Mouse (Mus musculus) lung, postnatal 0 days (tissue): ENCODE data around the gene Serpina10. TPM values are rescaled to one million over a fixed set of nuclear protein-coding genes. Genes with fewer than 3 reads are reported as not detected.

Experiments
- ATAC-seq: fragments of 200-750 bp; cut with Nextera tagmentation; 2 replicates; pipeline ENCODE4 v1.8.0; 2017; ENCODE audit warnings: moderate library complexity
- DNase-seq: peaks from one replicate; pipeline ENCODE4 v3.0.0-alpha.2; 2016; ENCODE audit warnings: low spot score
- H3K27ac ChIP-seq: fragments of 300-500 bp; sonication (generic); 2 replicates; pipeline ENCODE4 v1.5.1; 2014; ENCODE audit warnings: antibody characterized with exemption, mild to moderate bottlenecking, low read length, mixed read lengths
- H3K27me3 ChIP-seq: fragments of 300-500 bp; sonication (generic); replicated peaks from 2 replicates; pipeline ENCODE4 v1.6.1; 2014; ENCODE audit warnings: low read length, mixed read lengths; ENCODE audit not compliant: insufficient read depth
- H3K36me3 ChIP-seq: fragments of 300-500 bp; sonication (generic); 2 replicates; pipeline ENCODE4 v1.6.1; 2014; ENCODE audit warnings: low read length, mixed read lengths; ENCODE audit not compliant: insufficient read depth
- H3K4me1 ChIP-seq: fragments of 300-500 bp; sonication (generic); 2 replicates; pipeline ENCODE4 v1.6.1; 2014; ENCODE audit warnings: antibody characterized with exemption, low read depth, low read length, mixed read lengths; ENCODE audit not compliant: insufficient read depth
- H3K4me2 ChIP-seq: fragments of 300-500 bp; sonication (generic); replicated peaks from 2 replicates; pipeline ENCODE4 v1.6.1; 2014; ENCODE audit warnings: low read depth, mild to moderate bottlenecking, low read length, moderate library complexity, mixed read lengths
- H3K4me3 ChIP-seq: fragments of 300-500 bp; sonication (generic); 2 replicates; pipeline ENCODE4 v1.5.1; 2014; ENCODE audit warnings: low read depth, low read length
- H3K9ac ChIP-seq: fragments of 300-500 bp; sonication (generic); replicated peaks from 2 replicates; pipeline ENCODE4 v1.6.1; 2014; ENCODE audit warnings: low read depth, mild to moderate bottlenecking
- H3K9me3 ChIP-seq: fragments of 300-500 bp; sonication (generic); 2 replicates; pipeline ENCODE4 v1.6.1; 2016; ENCODE audit warnings: low read length, mixed read lengths
- CTCF ChIP-seq: IDR thresholded peaks from 2 replicates; pipeline ENCODE4 v1.5.1; 2016; ENCODE audit warnings: antibody characterized with exemption, mild to moderate bottlenecking
- EP300 ChIP-seq: IDR thresholded peaks from 2 replicates; pipeline ENCODE4 v1.6.1; 2016; ENCODE audit warnings: antibody characterized with exemption, mild to moderate bottlenecking, control low read depth
- WGBS: fragments of 180-500 bp; shearing (Covaris S2); extraction: QIAGEN DNeasy Blood & Tissue Kit; methylation state at CpG from one replicate; pipeline ENCODE4 v1.1.7; 2014; 5-methylcytosine and 5-hydroxymethylcytosine counted together
- polyA plus RNA-seq: library from polyadenylated mRNA; unstranded; fragments of >200 nt; fragmentation: Nextera tagmentation; extraction: Ambion mirVana; gene quantifications from 2 replicates; pipeline ENCODE4 v1.2.1, GENCODE M21; 2015

The Serpina10 gene
- polyA plus RNA-seq, 1 experiment from 2014 or later, result 0.20 TPM

DNA sequence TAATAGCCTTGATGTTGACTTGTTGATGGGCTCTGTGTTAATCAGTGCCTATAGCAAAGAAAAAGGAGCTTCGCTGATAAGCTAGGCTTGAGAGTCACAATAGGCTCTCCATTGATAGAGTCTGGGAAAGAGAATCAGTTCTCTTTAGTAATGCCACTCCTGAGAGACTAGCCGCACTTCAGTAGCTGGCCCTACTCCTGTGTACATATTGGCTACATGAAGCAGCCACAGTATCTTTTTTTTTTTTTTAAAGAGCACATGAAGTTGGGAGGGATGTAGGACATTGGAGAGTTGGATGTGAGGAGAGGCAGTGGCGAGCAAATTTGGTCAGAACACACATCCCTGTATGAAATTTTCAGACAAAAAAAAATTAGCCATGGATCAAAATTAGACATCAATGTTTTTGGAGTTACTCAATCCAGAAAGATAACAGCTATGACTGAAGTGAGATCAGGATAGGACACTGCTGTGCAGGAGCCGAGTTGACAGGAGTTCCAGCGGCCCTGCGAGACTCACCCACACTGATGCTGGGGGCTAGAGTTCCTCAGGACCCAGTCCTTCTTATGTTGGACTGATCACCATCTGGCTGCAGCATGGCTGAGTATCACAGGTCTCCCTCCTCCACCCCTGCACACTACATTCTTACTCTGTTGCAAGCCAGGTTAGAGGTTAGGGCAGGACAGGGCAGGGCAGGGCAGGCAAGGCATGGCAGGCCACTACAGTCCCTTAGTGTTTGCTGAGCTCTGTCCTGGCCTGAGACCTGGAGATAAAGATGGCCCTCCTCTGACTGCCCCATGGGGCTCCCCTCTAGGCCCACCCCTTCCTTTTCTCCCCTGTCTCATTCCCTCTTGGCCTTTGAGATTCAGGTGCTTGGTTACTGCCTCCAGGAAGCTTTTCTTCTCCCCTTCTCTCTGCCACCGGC lies 24.1 kb upstream of the Serpina10 start:
- no peak overlapping the region for H3K9ac ChIP-seq
- peak; percentile 74 for ATAC-seq

DNA sequence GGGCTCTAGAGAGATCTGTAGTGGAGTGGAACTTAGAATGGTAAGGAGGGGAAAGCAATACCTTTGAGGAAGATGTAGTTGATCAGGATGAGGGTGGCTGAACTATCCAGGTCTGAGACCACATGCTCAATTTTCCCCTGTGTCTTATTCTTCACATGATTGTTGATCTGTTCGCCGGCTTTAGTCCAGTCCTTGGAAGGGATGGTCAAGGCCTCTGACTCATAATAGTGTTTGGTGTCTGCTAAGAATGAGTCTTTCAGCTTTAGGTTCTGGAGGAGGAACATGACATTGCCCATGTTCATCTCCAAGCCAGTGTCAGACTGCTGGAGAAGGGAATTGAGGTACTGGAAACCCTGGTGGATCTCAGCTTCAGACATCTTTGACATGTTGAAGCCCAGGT lies 22.6 kb upstream of the Serpina10 start:
- no peaks in the 10 kb centered on the region for H3K9me3 ChIP-seq
- no peak overlapping the region for H3K4me3 ChIP-seq
- no peak overlapping the region for H3K9ac ChIP-seq
- DNase-seq (no peak), ATAC-seq (no peak)
- 86% methylated on average over 2 of the region's 2 CpGs for WGBS
- H3K4me1 ChIP-seq, result no peaks in the 10 kb centered on the region
- H3K4me2 ChIP-seq, result no peak overlapping the region
- no peaks in the 10 kb centered on the region for H3K27me3 ChIP-seq
- H3K27ac ChIP-seq, result no peak overlapping the region
- H3K36me3 ChIP-seq, result no peaks in the 10 kb centered on the region
- TF ChIP-seq EP300 (no peak), CTCF (no peak)

More for the DNA sequence above, 24.1 kb upstream of the Serpina10 start:
- Histone ChIP-seq H3K4me1 (no peaks in the 10 kb centered on the region), H3K27me3 (no peaks in the 10 kb centered on the region), H3K36me3 (no peaks in the 10 kb centered on the region), H3K4me3 (no peak overlapping the region), H3K9me3 (no peaks in the 10 kb centered on the region), H3K4me2 (no peak overlapping the region), H3K27ac (no peak overlapping the region)
- TF ChIP-seq EP300, result 0 out of 2 replicates have a peak, but pooled peaks have one; percentile 12
- TF ChIP-seq CTCF, result no peak
- 47% methylated on average over 7 of the region's 7 CpGs for WGBS
- peak; percentile 43 for DNase-seq

DNA sequence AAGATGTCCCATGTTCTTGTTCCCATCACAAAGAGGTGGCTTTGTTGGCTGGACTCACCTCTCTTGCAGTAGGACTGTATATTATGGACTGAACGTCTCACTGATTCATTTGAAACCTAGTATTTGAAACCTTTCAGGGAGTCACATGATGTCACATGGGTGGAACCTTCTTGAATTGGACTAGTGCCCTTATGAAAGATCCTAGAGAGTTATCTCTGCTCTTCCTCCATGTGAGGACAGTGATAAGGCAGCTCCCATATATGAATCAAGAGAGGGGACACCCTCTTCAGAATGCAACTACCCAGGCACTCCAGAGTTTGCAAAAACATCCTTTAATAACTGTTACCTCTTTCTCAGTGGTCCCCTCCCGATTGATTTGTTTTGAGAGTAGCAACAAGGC lies 15.1 kb upstream of the Serpina10 start:
- TF ChIP-seq CTCF, result no peak
- TF ChIP-seq EP300, result no peak
- DNase-seq, result no peak
- ATAC-seq, result no peak
- H3K9me3 ChIP-seq, result no peaks in the 10 kb centered on the region
- WGBS, result 70% methylated on average over 2 of the region's 2 CpGs
- H3K4me2 ChIP-seq, result no peak overlapping the region
- no peak overlapping the region for H3K9ac ChIP-seq
- no peaks in the 10 kb centered on the region for H3K4me1 ChIP-seq
- no peaks in the 10 kb centered on the region for H3K27me3 ChIP-seq
- no peaks in the 10 kb centered on the region for H3K36me3 ChIP-seq
- H3K27ac ChIP-seq, result no peak overlapping the region
- H3K4me3 ChIP-seq, result no peak overlapping the region

DNA sequence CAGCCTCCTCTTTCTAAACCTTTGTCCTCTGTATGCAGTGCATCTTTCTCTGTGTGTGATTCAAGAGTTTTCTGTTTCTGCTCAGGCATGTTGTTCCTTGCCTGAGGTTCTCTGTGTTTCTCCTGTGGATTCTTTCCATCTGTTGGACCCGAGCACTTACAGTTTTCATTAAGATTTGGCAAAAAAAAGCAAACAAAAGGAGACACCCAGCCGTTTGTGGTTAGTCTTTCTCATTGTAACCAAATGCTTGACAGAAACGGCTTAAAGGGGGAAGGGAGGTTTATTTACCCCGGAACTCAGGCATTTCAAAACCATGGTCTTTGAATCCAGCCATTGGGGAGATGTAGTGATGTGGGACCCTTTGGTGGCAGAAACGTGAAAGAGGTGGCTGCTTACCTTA lies 13.4 kb upstream of the Serpina10 start:
- WGBS, result 10% methylated on average over 5 of the region's 5 CpGs
- Histone ChIP-seq H3K4me1 (no peaks in the 10 kb centered on the region), H3K4me3 (no peak overlapping the region), H3K27ac (no peak overlapping the region), H3K4me2 (no peak overlapping the region), H3K36me3 (no peaks in the 10 kb centered on the region), H3K9me3 (no peaks in the 10 kb centered on the region), H3K27me3 (no peaks in the 10 kb centered on the region), H3K9ac (no peak overlapping the region)
- ATAC-seq (no peak), DNase-seq (no peak)
- no peak for TF ChIP-seq CTCF

DNA sequence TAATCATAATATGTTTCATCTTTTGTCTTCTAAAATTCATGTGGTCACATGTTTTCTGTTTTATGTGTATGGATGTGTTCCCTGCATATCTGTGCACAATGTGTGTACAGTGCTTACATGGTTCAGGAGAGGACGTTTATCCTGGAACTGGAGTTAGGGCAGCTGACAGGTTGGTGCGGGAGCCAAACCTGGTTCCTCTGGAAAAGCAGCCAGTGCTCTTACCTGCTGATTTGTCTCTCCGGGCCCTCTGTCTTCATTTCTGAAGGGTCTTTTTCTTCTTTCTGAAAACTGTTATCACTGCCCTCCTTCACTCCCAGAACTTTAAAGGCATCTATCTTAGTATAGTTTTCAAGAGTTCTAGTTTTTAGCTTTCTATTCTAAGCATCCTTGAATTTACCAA lies 12.6 kb upstream of the Serpina10 start:
- H3K9me3 ChIP-seq, result no peaks in the 10 kb centered on the region
- ATAC-seq (no peak), DNase-seq (no peak)
- TF ChIP-seq EP300 (no peak), CTCF (no peak)
- H3K4me2 ChIP-seq, result no peak overlapping the region
- H3K27ac ChIP-seq, result no peak overlapping the region
- H3K4me3 ChIP-seq, result no peak overlapping the region
- H3K4me1 ChIP-seq, result no peaks in the 10 kb centered on the region
- 69% methylated on average over 3 of the region's 3 CpGs for WGBS
- no peaks in the 10 kb centered on the region for H3K36me3 ChIP-seq
- H3K27me3 ChIP-seq, result no peaks in the 10 kb centered on the region
- H3K9ac ChIP-seq, result no peak overlapping the region

DNA sequence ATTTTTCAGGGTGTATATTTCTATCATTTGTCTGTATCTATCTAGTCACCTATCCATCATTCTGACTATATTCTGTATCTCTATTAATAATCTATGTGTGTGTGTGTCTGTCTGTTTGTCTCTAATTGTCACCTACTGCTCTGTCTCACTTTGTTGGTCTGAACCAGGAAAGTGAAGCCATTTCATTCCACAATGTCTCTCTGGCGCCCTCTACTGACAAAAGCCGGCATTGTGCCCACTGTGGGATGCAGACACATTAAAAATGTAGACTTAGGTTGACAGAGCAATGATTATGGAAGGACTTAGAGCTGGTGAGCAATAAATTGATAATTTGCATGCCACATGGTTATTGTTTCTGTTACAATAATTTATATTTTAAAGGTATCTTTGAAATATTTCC lies 12.1 kb upstream of the Serpina10 start:
- 2% methylated on average over 2 of the region's 2 CpGs for WGBS
- no peaks in the 10 kb centered on the region for H3K27me3 ChIP-seq
- DNase-seq (peak; percentile 61), ATAC-seq (peak; percentile 26; the same call in 1 of the 2 replicates)
- H3K9ac ChIP-seq, result no peak overlapping the region
- H3K36me3 ChIP-seq, result no peaks in the 10 kb centered on the region
- H3K27ac ChIP-seq, result no peak overlapping the region
- no peak overlapping the region for H3K4me2 ChIP-seq
- peak; percentile 92 for TF ChIP-seq CTCF
- TF ChIP-seq EP300, result no peak
- H3K4me3 ChIP-seq, result no peak overlapping the region
- no peaks in the 10 kb centered on the region for H3K9me3 ChIP-seq
- no peaks in the 10 kb centered on the region for H3K4me1 ChIP-seq
